Mouse (Mus musculus) liver, embryonic 16.5 days (tissue): Measurements from ENCODE around the gene Cux1. TPM values are rescaled to one million over a fixed set of nuclear protein-coding genes. Genes with fewer than 3 reads are reported as not detected.

Source experiments
- ATAC-seq: fragments of 200-750 bp; cut with Nextera tagmentation; 2 replicates; pipeline ENCODE4 v1.8.0; 2017; ENCODE audit warnings: low read depth, mild to moderate bottlenecking, moderate number of reproducible peaks, moderate library complexity
- H3K27ac ChIP-seq: fragments of 300-500 bp; sonication (generic); 2 replicates; pipeline ENCODE4 v1.5.1; 2014; ENCODE audit warnings: mild to moderate bottlenecking, low read length
- H3K27me3 ChIP-seq: fragments of 300-500 bp; sonication (generic); 2 replicates; pipeline ENCODE4 v1.6.1; 2014; ENCODE audit warnings: low read depth, low read length, mixed read lengths; ENCODE audit not compliant: control insufficient read depth, insufficient read depth
- H3K36me3 ChIP-seq: fragments of 300-500 bp; sonication (generic); 2 replicates; pipeline ENCODE4 v1.6.1; 2014; ENCODE audit warnings: mild to moderate bottlenecking; ENCODE audit not compliant: control insufficient read depth, insufficient read depth
- H3K4me1 ChIP-seq: fragments of 300-500 bp; sonication (generic); 2 replicates; pipeline ENCODE4 v1.6.1; 2014; ENCODE audit warnings: low read depth, low read length, mixed read lengths; ENCODE audit not compliant: control insufficient read depth
- H3K4me2 ChIP-seq: fragments of 300-500 bp; sonication (generic); 2 replicates; pipeline ENCODE4 v1.6.1; 2014; ENCODE audit warnings: low read depth, low read length, mixed read lengths
- H3K4me3 ChIP-seq: fragments of 300-500 bp; sonication (generic); 2 replicates; pipeline ENCODE4 v1.5.1; 2014; ENCODE audit warnings: low read depth, mild to moderate bottlenecking, low read length
- H3K9ac ChIP-seq: fragments of 300-500 bp; sonication (generic); 2 replicates; pipeline ENCODE4 v1.6.1; 2014; ENCODE audit warnings: low read depth, low read length
- H3K9me3 ChIP-seq: fragments of 300-500 bp; sonication (generic); replicated peaks from 2 replicates; pipeline ENCODE4 v1.6.1; 2016; ENCODE audit warnings: low read length; ENCODE audit not compliant: control insufficient read depth
- WGBS: fragments of 180-500 bp; shearing (Covaris S2); extraction: QIAGEN DNeasy Blood & Tissue Kit; methylation state at CpG from one replicate; pipeline ENCODE4 v1.1.7; 2014; ENCODE audit not compliant: insufficient replicate concordance; 5-methylcytosine and 5-hydroxymethylcytosine counted together
- polyA plus RNA-seq: library from polyadenylated mRNA; unstranded; fragments of >200 nt; fragmentation: Nextera tagmentation; extraction: Ambion mirVana; gene quantifications from 2 replicates; pipeline ENCODE4 v1.2.1, GENCODE M21; 2015

The Cux1 gene
- polyA plus RNA-seq, 1 experiment from 2014 or later = 17.1 TPM

GRCm38 (mm10) chr5:136563104-136563503, 4.2 kb downstream of the Cux1 start:
- no peak overlapping the region for H3K27ac ChIP-seq
- WGBS = 42% methylated on average over 4 of the region's 4 CpGs
- H3K9me3 ChIP-seq = no peaks in the 10 kb centered on the region
- H3K4me3 ChIP-seq = no peak overlapping the region
- H3K4me2 ChIP-seq = no peak overlapping the region
- H3K27me3 ChIP-seq = peaks cover 7% of the 10 kb centered on the region
- no peak for ATAC-seq
- H3K9ac ChIP-seq = no peak overlapping the region
- H3K36me3 ChIP-seq = no peaks in the 10 kb centered on the region
- peaks cover 14% of the 10 kb centered on the region for H3K4me1 ChIP-seq

DNA sequence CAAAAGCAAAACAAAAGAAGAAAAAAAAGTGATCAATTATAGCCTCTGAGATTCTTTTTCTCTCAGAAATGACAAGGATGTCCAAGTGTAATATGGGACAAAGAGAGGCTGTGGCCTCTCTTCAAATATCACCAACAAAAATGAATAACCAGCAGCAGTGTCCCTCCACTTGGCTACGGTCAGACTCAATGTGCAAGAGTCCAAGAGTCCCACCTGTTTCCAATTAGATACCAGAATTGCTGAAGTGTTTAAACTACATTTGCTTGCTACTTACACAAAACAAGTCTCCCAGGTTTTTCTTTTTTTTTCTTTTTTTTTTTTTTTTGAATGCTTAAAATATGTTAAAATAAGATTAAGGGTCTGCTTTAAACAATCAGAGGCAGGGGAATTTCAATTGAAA, 5.1 kb downstream of the Cux1 start:
- no peaks in the 10 kb centered on the region for H3K36me3 ChIP-seq
- H3K9me3 ChIP-seq = no peaks in the 10 kb centered on the region
- ATAC-seq = no peak
- H3K9ac ChIP-seq = no peak overlapping the region
- H3K4me2 ChIP-seq = no peak overlapping the region
- H3K4me3 ChIP-seq = no peak overlapping the region
- H3K4me1 ChIP-seq = peaks cover 12% of the 10 kb centered on the region
- H3K27ac ChIP-seq = no peak overlapping the region
- 71% methylated on average over 1 of the region's 1 CpGs for WGBS
- no peaks in the 10 kb centered on the region for H3K27me3 ChIP-seq

GRCm38 (mm10) chr5:136561641-136562040, 5.6 kb downstream of the Cux1 start:
- Histone ChIP-seq H3K9me3 (no peaks in the 10 kb centered on the region), H3K27me3 (no peaks in the 10 kb centered on the region), H3K4me1 (peaks cover 12% of the 10 kb centered on the region), H3K4me3 (no peak overlapping the region), H3K27ac (no peak overlapping the region), H3K36me3 (no peaks in the 10 kb centered on the region), H3K9ac (no peak overlapping the region), H3K4me2 (no peak overlapping the region)
- WGBS = 67% methylated on average over 1 of the region's 1 CpGs
- ATAC-seq = no peak

DNA sequence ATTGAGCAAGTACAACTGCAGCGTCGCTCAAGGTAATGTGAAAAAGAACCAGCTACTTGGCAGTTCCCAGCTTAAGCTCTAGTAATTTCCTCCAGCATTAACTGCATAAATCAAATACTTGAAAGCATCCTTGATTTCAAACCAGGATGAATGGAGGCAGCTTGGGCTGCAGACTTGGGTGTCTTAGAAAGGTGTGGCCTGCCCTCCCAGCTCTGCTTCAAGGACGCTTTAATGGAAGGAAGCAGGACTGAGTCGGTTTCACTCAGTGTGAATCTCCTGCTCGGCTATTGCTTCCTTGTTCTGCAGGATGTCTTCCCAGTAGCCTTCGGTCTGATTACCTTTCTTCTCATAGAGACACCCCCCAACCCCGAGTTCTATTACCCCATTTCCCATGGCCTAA, 6.6 kb downstream of the Cux1 start:
- H3K9me3 ChIP-seq = no peaks in the 10 kb centered on the region
- no peaks in the 10 kb centered on the region for H3K27me3 ChIP-seq
- no peaks in the 10 kb centered on the region for H3K36me3 ChIP-seq
- H3K4me1 ChIP-seq = peaks cover 13% of the 10 kb centered on the region
- H3K4me3 ChIP-seq = no peak overlapping the region
- no peak for ATAC-seq
- no peak overlapping the region for H3K9ac ChIP-seq
- WGBS = 52% methylated on average over 7 of the region's 7 CpGs
- H3K27ac ChIP-seq = no peak overlapping the region
- H3K4me2 ChIP-seq = no peak overlapping the region

GRCm38 (mm10) chr5:136557446-136557845, 9.8 kb downstream of the Cux1 start:
- H3K27me3 ChIP-seq = no peaks in the 10 kb centered on the region
- 50% methylated on average over 4 of the region's 4 CpGs for WGBS

DNA sequence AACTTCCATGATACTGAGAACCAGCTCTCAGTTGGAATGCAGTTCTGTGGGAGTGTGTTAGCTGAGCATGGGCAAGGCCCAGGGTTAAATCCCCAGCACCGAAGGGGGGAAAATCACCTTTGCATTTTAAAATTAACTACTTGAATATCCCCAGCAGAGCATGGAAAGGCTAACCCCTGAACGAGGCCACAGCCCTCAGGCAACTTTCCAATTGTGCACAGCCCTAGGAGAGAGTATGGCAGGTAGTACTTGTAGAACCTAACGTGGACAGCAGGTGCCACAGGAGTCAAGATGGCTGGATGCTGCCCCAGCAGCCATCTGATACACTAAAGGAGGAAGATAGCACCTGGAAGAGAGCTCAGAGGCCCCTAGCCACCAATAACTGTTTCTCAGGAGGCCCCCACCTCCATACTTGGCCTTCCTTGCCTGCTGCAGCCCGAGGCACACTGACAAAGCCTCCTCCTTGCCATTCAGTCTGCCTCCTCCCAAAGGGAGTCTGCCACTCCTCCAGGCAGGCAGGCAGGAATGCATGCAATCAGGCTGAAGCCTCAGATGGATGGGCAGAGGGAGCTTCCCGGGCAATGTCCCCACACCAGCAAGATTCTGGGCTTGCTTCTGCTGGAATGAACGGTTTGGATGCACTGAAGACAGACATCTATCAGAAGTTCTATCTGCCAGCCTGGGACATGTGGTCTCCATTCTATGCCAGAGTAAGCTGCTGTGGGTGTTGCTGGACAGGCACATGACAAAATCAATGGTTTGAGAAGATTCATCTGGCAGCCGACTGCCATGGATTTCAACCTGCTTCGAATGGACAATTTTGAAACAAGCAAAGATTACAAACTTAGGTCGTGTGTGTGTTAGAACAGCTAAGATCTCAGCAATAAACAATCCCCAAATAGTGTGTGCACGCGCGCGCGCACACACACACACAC, 10.7 kb downstream of the Cux1 start:
- no peak for ATAC-seq
- WGBS = 77% methylated on average over 14 of the region's 14 CpGs
- H3K4me1 ChIP-seq = peaks cover 3% of the 10 kb centered on the region; the same call in 1 of the 2 replicates
- no peaks in the 10 kb centered on the region for H3K9me3 ChIP-seq
- no peaks in the 10 kb centered on the region for H3K27me3 ChIP-seq
- H3K4me2 ChIP-seq = no peak overlapping the region
- no peak overlapping the region for H3K9ac ChIP-seq
- no peaks in the 10 kb centered on the region for H3K36me3 ChIP-seq
- no peak overlapping the region for H3K27ac ChIP-seq
- H3K4me3 ChIP-seq = no peak overlapping the region

More at GRCm38 (mm10) chr5:136557446-136557845, 9.8 kb downstream of the Cux1 start:
- Histone ChIP-seq H3K36me3 (no peaks in the 10 kb centered on the region), H3K4me2 (no peak overlapping the region), H3K4me1 (peaks cover 3% of the 10 kb centered on the region; the same call in 1 of the 2 replicates), H3K4me3 (no peak overlapping the region), H3K9ac (no peak overlapping the region), H3K9me3 (no peaks in the 10 kb centered on the region), H3K27ac (no peak overlapping the region)
- ATAC-seq = no peak

- no peak overlapping the region for H3K27ac ChIP-seq
- H3K4me2 ChIP-seq = no peak overlapping the region
- H3K4me1 ChIP-seq = peaks cover 3% of the 10 kb centered on the region; the same call in 1 of the 2 replicates
- no peak overlapping the region for H3K9ac ChIP-seq
- 26% methylated on average over 5 of the region's 5 CpGs for WGBS
- H3K27me3 ChIP-seq = no peaks in the 10 kb centered on the region
- H3K4me3 ChIP-seq = no peak overlapping the region
- H3K36me3 ChIP-seq = no peaks in the 10 kb centered on the region
- ATAC-seq = no peak
- H3K9me3 ChIP-seq = no peaks in the 10 kb centered on the region
Measured at GRCm38 (mm10) chr5:136555703-136556102, 11.6 kb downstream of the Cux1 start.

DNA sequence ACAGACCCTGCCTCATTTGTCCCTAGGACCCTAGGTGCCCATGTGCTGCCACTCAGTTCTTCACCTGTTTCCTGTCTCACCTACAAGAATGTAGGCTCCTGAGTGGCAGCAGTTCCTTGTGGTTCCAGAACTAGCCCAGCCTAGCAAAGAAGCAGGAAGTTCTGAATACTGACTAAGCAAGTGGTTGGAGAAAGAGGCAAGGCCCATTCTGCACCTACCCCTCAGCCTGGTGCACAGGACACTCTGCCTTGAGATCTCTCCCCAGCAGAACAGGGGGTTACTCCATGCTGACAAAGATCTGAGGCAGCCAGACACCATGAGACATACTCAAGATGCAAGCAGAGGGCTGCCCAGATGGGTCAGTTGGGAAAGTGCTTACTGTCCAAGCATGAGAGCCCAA, 14.5 kb downstream of the Cux1 start:
- Histone ChIP-seq H3K27ac (no peak overlapping the region), H3K9ac (no peak overlapping the region), H3K4me3 (no peak overlapping the region), H3K4me2 (no peak overlapping the region), H3K9me3 (no peaks in the 10 kb centered on the region), H3K36me3 (no peaks in the 10 kb centered on the region), H3K4me1 (peaks cover 3% of the 10 kb centered on the region; the same call in 1 of the 2 replicates), H3K27me3 (no peaks in the 10 kb centered on the region)
- ATAC-seq = no peak

GRCm38 (mm10) chr5:136552093-136552492, 15.2 kb downstream of the Cux1 start:
- Histone ChIP-seq H3K4me3 (no peak overlapping the region), H3K9me3 (no peaks in the 10 kb centered on the region), H3K4me1 (peaks cover 3% of the 10 kb centered on the region; the same call in 1 of the 2 replicates), H3K27ac (no peak overlapping the region), H3K4me2 (no peak overlapping the region), H3K36me3 (no peaks in the 10 kb centered on the region), H3K27me3 (no peaks in the 10 kb centered on the region), H3K9ac (no peak overlapping the region)
- no peak for ATAC-seq
- WGBS = 72% methylated on average over 3 of the region's 3 CpGs
